Mouse (Mus musculus): ENCODE results near the gene Sema6d. TPM values are rescaled to one million over a fixed set of nuclear protein-coding genes. Genes with fewer than 3 reads are reported as not detected.

Gene Sema6d
- polyA plus RNA-seq, 2 experiments, result 2.2 to 3.2 TPM

DNA sequence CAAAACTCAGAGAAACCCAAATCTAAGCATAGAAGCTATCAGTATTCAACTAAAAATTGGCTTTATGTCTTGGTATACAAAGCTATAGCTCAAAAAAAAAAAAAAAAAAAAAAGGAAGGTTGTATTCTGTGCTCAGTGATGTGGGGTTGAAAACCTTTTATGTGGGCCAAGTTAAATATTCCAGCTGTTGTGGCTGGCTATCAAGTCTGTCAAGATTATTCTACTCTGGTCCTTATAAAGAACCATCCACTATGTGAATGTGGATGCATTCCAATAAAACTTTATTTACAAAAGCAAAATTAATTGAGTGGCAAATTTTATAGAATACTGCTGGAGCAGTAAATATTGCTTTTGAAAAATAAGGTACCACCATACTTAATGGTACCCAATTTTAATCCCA, 388.1 kb downstream of the Sema6d start:
- no peaks in the 10 kb centered on the region for H3K27me3 ChIP-seq (ENCODE audit: control insufficient read depth, insufficient read depth, low read length)
- H3K9me3 ChIP-seq (ENCODE audit: control insufficient read depth, low read length), result no peaks in the 10 kb centered on the region
- no peak overlapping the region for H3K4me2 ChIP-seq (ENCODE audit: low read depth)
- H3K4me3 ChIP-seq (ENCODE audit: insufficient read depth in 1 of 2, low read depth in 2 of 2, low read length in 2 of 2), result no peak overlapping the region
- no peak overlapping the region for H3K27ac ChIP-seq
- no peak overlapping the region for H3K9ac ChIP-seq (replicated peaks)
- no peak for TF ChIP-seq EP300 (IDR thresholded peaks at IDR 0.05; ENCODE audit: low read depth)
- TF ChIP-seq CTCF (IDR thresholded peaks at IDR 0.05; ENCODE audit: low read depth), result no peak
- ATAC-seq (ENCODE audit: insufficient read depth) (no peak), DNase-seq (ENCODE audit: low read depth in 3 of 3, low spot score in 3 of 3) (no peak)
- no peaks in the 10 kb centered on the region for H3K4me1 ChIP-seq (replicated peaks; ENCODE audit: control insufficient read depth in 2 of 2, insufficient read depth in 2 of 2, low read length in 1 of 2)
- H3K36me3 ChIP-seq (replicated peaks; ENCODE audit: control insufficient read depth, insufficient read depth, low read depth), result no peaks in the 10 kb centered on the region

DNA sequence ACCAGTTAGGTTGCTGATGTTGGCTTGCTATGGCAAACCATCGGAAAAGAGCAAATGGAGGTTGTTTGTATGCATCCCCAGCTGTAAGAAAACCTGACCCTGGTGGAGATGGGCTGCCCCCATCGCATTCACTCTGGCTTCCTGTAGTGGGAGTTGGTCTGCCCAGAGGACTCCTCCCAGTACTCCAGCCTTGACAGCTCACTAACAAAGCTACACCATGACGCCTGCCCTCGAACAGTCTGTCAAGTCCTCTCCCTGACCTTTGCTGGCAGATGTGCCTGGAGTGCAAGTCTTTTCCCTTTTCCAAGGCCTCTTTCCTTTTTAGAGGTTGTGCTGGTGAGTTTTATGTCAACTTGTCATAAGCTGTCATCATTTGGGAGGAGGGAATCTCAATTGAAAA, 388.8 kb downstream of the Sema6d start:
- Histone ChIP-seq H3K27me3 (ENCODE audit: control insufficient read depth, insufficient read depth, low read length) (no peaks in the 10 kb centered on the region), H3K9me3 (ENCODE audit: control insufficient read depth, low read length) (no peaks in the 10 kb centered on the region), H3K36me3 (replicated peaks; ENCODE audit: control insufficient read depth, insufficient read depth, low read depth) (no peaks in the 10 kb centered on the region), H3K27ac (no peak overlapping the region), H3K4me2 (ENCODE audit: low read depth) (no peak overlapping the region), H3K9ac (replicated peaks) (no peak overlapping the region), H3K4me3 (ENCODE audit: insufficient read depth in 1 of 2, low read depth in 2 of 2, low read length in 2 of 2) (no peak overlapping the region), H3K4me1 (replicated peaks; ENCODE audit: control insufficient read depth in 2 of 2, insufficient read depth in 2 of 2, low read length in 1 of 2) (no peaks in the 10 kb centered on the region)
- DNase-seq (ENCODE audit: low read depth in 3 of 3, low spot score in 3 of 3) (no peak), ATAC-seq (ENCODE audit: insufficient read depth) (no peak)
- WGBS (ENCODE audit: insufficient replicate concordance), result 60% methylated on average over 4 of the region's 4 CpGs
- no peak for TF ChIP-seq EP300 (IDR thresholded peaks at IDR 0.05; ENCODE audit: low read depth)
- TF ChIP-seq CTCF (IDR thresholded peaks at IDR 0.05; ENCODE audit: low read depth), result no peak

DNA sequence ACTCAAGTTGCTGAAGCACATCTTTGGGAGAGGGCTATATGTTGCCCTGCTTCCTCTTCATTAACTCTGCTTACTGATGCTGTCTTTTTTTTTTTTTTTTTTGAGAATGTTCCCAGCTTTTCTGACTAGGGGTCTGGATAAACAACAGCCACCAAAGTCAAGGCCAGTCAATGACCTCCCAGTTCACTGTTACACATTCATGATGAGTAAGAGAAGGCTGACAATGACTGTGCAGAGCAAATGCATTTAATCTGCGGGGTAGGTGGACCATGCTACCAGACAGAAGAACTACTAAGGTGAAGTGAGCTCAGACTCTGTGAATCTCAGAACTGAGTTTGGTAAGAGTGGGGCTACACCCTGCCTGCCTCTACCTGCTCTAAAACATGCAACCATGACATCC, 396.0 kb downstream of the Sema6d start:
- H3K4me1 ChIP-seq (replicated peaks; ENCODE audit: control insufficient read depth in 2 of 2, insufficient read depth in 2 of 2, low read length in 1 of 2), result no peaks in the 10 kb centered on the region
- no peaks in the 10 kb centered on the region for H3K27me3 ChIP-seq (ENCODE audit: control insufficient read depth, insufficient read depth, low read length)
- H3K4me2 ChIP-seq (ENCODE audit: low read depth), result no peak overlapping the region
- TF ChIP-seq CTCF (IDR thresholded peaks at IDR 0.05; ENCODE audit: low read depth), result no peak
- TF ChIP-seq EP300 (IDR thresholded peaks at IDR 0.05; ENCODE audit: low read depth), result no peak
- H3K9me3 ChIP-seq (ENCODE audit: control insufficient read depth, low read length), result no peaks in the 10 kb centered on the region
- H3K4me3 ChIP-seq (ENCODE audit: insufficient read depth in 1 of 2, low read depth in 2 of 2, low read length in 2 of 2), result no peak overlapping the region
- H3K9ac ChIP-seq (replicated peaks), result no peak overlapping the region
- DNase-seq (ENCODE audit: low read depth in 3 of 3, low spot score in 3 of 3) (no peak), ATAC-seq (ENCODE audit: insufficient read depth) (no peak)
- H3K27ac ChIP-seq, result no peak overlapping the region
- 53% methylated on average over 1 of the region's 1 CpGs for WGBS (ENCODE audit: insufficient replicate concordance)
- H3K36me3 ChIP-seq (replicated peaks; ENCODE audit: control insufficient read depth, insufficient read depth, low read depth), result no peaks in the 10 kb centered on the region

DNA sequence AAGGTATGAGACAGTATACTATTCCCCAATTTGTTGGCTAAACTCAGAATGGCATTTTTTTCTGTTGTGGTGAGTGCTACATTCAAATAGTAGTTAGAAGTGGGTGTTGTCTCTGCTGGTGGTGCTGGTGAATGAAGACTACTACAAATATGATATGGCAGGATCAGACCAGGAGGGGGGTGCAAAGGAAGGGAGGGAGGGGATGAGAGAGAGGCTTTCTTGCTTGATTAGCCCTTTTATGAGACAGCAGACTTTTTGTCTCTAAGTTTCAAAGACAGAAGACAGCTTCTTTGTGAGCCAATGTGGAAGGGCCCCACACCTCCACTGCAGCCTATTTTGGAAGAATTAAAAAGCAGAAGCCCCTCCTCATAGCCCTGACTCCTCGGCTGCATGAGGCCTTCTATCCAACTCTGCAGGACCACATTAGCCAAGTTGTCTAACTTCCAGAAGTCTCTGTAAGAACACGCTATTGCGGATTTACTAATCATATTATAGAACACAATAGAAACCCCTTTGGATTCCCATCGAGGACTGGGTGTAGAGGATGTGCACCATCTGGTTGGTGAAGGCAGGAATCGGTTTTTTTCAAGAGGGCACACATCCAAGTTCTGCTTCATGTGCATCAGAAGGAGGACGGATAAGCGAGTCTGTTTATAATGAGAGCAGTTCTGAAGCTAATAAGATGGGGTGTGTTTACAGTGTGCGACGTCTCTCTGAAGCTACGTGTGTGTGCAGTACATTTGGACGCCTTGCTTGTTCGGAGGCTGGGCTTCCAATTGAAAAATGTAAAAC, 400.4 kb downstream of the Sema6d start:
- WGBS (ENCODE audit: insufficient replicate concordance), result 71% methylated on average over 12 of the region's 12 CpGs
- Histone ChIP-seq H3K9me3 (ENCODE audit: control insufficient read depth, low read length) (no peaks in the 10 kb centered on the region), H3K9ac (replicated peaks) (no peak overlapping the region), H3K4me2 (ENCODE audit: low read depth) (no peak overlapping the region), H3K36me3 (replicated peaks; ENCODE audit: control insufficient read depth, insufficient read depth, low read depth) (no peaks in the 10 kb centered on the region), H3K27me3 (ENCODE audit: control insufficient read depth, insufficient read depth, low read length) (no peaks in the 10 kb centered on the region), H3K4me1 (replicated peaks; ENCODE audit: control insufficient read depth in 2 of 2, insufficient read depth in 2 of 2, low read length in 1 of 2) (no peaks in the 10 kb centered on the region), H3K4me3 (ENCODE audit: insufficient read depth in 1 of 2, low read depth in 2 of 2, low read length in 2 of 2) (no peak overlapping the region), H3K27ac (no peak overlapping the region)
- no peak for DNase-seq (ENCODE audit: low read depth in 3 of 3, low spot score in 3 of 3)
- ATAC-seq (ENCODE audit: insufficient read depth), result no peak
- TF ChIP-seq EP300 (IDR thresholded peaks at IDR 0.05; ENCODE audit: low read depth), result no peak
- TF ChIP-seq CTCF (IDR thresholded peaks at IDR 0.05; ENCODE audit: low read depth), result no peak

DNA sequence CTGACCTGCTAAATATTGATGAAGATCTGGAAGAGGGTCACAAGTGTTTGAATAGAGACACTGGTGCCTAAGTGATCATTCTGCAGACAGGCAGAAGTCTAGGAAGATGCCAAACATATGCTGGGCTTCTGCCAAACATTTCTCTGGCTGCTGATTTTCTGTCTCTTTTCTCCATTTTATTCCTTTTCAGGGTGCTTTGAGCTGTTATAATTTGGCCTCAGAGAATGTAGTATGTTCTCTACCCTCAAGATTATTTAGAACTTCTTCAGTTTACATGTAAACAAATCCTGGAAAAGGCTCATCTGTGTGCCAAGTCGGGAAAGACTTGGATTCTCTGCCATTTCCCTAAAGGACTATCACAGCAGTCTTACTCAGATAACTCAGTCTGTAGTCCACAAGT, 406.0 kb downstream of the Sema6d start:
- WGBS (ENCODE audit: insufficient replicate concordance), result 52% methylated on average over 1 of the region's 1 CpGs
- Histone ChIP-seq H3K27me3 (ENCODE audit: control insufficient read depth, insufficient read depth, low read length) (no peaks in the 10 kb centered on the region), H3K9ac (replicated peaks) (no peak overlapping the region), H3K9me3 (ENCODE audit: control insufficient read depth, low read length) (no peaks in the 10 kb centered on the region), H3K4me1 (replicated peaks; ENCODE audit: control insufficient read depth in 2 of 2, insufficient read depth in 2 of 2, low read length in 1 of 2) (no peaks in the 10 kb centered on the region), H3K4me2 (ENCODE audit: low read depth) (no peak overlapping the region), H3K27ac (no peak overlapping the region), H3K4me3 (ENCODE audit: insufficient read depth in 1 of 2, low read depth in 2 of 2, low read length in 2 of 2) (no peak overlapping the region), H3K36me3 (replicated peaks; ENCODE audit: control insufficient read depth, insufficient read depth, low read depth) (no peaks in the 10 kb centered on the region)
- ATAC-seq (ENCODE audit: insufficient read depth) (no peak), DNase-seq (ENCODE audit: low read depth in 3 of 3, low spot score in 3 of 3) (no peak)
- TF ChIP-seq CTCF (IDR thresholded peaks at IDR 0.05; ENCODE audit: low read depth) (no peak), EP300 (IDR thresholded peaks at IDR 0.05; ENCODE audit: low read depth) (no peak)
